Mouse (Mus musculus) megakaryocyte-erythroid progenitor cell, adult 5-6 weeks (primary cell): Measurements from ENCODE around the gene A930017K11Rik. TPM values are rescaled to one million over a fixed set of nuclear protein-coding genes. Genes with fewer than 3 reads are reported as not detected.

Experiments
- ATAC-seq: replicated peaks from 2 replicates; pipeline ENCODE4 v1.8.0; 2016; ENCODE audit warnings: mild to moderate bottlenecking, inconsistent platforms; ENCODE audit not compliant: severe bottlenecking, poor library complexity, low FRiP score, low TSS enrichment
- total RNA-seq, 2 experiments: library from RNA; stranded (forward) in 1 of 2; stranded (reverse) in 1 of 2; fragments of 200-1000, 215-1000 nt in 1 of 2; fragments of >200 nt in 1 of 2; fragmentation: Nextera tagmentation in 1 of 2; gene quantifications; 2 replicates each; pipeline ENCODE4 v1.2.3; 2014 to 2017

A930017K11Rik gene
- total RNA-seq, 2 experiments from 2014 or later: 0.05 TPM; not detected in 1

DNA sequence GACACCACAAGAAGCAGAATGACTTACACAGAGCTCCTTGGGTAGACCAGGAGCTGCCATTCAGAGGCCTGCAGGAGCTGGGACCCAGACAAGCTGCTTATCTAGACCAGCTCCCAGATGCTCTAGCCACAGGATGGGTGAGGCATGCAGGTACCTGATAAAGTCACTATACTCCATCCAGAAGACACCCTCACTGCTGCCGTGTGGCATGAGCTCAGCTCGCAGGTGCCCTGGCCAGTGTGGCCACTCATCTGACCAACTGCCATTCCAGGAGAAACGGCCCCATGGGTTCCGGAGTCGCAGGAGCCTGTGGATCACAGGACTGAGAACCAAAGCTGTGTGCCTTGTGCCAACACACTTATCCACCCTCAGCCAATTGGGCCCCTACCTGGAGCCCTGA is 9.2 kb upstream of the A930017K11Rik start:
- peak; percentile 86 for ATAC-seq

DNA sequence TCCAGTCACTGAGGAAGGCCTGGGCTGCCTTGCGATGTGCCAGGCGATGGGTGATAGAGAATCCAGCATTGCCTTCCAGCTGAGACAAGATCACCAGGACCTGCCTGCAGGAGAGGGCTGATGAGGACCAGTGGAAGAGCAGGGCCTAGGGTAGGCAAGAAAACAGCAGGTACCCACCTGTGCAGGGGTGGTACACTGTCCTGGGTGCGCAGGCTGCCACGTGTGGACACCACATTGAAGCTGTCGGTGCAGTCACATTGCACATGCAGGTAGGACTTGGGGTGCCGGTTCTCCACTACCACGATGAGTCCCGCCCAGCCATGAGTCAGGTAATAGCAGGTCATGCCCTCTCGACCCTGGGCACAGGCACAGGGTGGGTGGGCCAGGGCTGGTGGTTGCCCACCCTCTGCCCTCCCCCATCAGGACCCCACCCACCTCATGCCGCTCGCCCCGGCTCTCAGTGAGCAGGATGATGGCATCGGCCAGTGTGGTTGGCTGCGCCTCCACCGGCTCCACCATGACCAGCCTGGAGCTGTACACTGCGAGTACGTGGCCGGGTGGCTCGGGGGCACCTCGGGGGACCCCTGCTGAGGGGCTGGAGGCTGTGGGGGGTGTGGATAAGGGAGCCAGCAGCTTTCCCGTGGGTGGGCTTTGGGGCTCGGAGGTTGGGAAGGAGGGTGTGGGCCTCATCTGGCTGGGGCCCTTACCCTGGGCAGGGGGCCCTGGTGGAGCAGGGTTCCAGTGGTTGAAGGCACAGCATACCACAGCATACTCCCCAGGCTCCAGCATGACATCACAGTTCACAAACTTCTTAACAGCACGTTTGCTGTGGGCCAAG is 7.5 kb upstream of the A930017K11Rik start:
- ATAC-seq: no peak

DNA sequence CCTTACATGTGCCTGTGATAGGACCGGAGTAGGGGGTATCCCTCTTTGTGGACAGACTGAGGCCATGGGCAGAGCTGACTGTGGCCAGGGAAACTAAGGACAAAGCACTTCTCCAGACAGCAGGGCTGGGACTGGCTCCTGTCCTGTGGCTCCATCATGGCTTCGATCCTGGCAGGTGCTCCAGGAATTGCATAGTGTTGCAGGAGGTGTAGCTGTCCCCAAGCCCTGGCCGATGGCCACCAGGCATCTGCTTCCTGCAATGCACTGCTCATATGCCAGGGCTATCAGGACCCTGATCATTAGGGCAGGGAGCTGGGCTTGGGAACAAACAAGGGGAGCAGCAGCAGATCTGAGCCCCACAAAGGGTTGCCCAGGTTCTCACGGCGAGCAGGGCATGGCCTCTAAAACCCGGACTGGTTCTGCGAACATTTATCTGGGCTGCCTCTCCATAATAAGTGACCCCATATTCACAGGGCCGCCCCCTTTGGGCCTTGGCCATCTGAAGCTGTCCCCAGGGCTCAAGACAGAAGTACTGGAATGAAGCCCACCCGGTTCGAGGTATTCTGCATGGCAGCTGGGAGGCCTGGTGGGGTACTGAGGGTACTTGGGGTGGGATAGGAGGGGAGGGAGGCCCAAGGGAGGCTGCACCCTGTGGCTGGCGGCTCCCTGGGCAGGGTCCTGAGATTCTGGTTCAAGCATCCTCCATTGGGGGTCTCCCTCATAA is 6.6 kb upstream of the A930017K11Rik start:
- no peak for ATAC-seq

DNA sequence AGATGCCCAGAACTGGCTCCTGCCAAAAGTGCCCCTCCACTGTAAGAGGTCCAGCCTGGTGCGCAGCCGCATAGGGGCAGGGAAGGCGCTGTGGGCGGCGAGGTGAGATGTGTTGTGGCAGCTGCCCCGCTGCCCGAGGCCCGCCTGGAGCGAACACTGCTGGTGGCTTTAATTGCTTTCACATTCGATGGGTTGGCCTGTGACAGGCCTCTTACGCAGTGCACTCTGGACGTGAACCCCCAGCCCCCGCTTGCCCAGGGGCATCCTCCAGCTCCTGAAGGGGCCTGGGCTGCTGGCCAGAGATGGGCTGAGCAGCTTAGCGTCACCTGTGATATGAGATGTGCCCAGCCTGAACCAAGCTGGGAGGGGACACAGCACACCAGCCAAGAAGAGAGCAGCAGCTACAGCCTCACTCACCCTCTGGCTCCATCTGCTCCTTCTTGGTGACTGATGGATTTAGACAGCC is 5.3 kb upstream of the A930017K11Rik start:
- no peak for ATAC-seq

DNA sequence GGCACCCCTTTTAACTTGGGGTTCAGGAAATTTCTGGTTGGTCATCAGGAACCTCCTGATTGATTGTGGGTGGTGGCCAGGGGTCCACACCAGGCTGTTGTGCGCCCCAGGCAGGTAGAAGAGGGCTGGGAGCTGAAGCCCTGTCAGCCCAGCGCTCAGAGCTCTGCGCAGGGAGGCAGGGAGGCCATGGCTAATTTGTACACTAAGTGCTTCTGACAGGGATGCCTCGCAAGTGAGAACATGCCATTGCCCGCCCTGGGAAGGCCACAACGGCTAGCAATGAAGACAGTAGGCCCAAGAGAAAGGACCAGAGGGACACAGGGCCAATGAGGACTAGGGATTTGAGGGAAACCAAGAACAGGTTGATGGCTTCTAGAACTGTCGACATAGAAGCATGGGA is 4.3 kb upstream of the A930017K11Rik start:
- ATAC-seq: no peak

DNA sequence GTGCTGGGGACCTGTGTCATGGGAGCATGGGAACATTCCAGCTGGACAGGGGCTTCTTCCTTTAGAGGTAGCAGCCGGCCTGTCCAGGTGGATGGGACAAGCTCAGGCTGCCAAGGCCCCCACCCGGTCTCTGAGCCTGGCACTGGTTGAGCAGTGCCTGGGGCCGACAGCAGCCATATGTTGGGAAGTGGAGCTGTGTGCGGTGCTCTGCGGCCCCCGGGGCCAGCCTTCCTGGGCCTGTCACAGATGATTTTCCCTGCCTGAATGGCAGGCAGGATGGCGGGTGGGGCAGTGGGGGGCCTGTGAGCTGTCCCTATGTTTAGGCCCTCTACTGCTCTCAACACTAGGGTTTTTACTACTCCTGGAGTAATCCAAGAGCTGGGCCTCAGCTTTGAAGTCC is 3.8 kb upstream of the A930017K11Rik start:
- ATAC-seq: no peak

DNA sequence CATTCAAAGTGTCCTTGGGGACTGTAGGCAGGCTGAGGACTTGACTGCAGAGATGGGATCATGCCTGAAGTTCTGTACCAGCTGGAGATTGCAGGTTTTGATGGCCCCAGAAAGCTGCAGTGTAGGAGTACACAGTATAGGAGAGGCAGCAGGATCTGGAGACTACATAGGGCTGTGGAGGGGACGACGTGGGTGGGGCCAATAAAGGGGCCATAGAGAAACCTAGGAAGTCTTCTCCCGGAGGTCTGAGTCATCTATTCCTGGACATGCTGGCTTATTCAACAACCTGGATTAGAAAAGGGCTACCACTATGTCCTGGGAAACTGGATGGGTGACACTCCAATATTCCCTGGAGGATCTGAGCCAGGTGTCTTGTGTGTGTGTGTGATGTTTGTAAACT is 3.4 kb upstream of the A930017K11Rik start:
- no peak for ATAC-seq

DNA sequence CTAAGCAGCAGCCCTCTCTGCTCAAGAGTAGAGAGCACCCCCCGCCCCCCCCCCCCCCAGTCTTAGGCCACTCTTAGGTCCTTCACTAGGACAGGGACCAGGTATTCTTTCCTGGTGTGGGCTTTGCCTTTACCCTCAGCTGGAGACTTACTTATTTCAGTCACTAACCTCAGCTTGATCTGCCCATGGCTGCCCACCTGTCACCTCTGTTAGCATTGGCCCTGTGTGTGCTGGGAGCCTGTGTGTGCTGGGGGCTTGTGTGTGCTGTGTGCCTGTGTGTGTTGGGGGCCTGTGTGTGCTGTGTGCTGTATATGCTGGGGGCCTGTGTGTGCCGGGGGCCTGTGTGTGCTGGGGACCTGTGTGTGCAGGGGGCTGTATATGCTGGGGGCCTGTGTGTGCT is 2.3 kb upstream of the A930017K11Rik start:
- ATAC-seq: no peak

DNA sequence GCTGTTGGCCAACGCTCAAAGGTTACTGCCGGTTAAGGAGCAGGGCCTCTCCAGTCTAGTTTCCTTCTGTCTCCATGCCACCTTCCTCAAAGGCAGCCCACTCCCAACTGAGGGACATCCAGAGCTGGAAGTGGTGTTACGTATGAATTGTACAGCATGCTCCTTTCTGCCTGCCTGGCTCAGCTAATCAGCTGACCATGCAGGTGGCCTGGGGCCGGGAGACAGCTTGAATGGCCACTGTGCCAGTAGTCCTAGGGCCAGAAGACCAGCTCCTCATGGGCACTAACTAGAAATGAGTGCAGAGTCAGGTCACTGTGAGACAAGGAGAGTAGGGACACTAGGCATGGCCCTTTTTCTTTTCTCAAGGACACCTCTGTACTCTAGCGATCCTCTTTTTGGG is 796 bp upstream of the A930017K11Rik start:
- ATAC-seq: no peak

DNA sequence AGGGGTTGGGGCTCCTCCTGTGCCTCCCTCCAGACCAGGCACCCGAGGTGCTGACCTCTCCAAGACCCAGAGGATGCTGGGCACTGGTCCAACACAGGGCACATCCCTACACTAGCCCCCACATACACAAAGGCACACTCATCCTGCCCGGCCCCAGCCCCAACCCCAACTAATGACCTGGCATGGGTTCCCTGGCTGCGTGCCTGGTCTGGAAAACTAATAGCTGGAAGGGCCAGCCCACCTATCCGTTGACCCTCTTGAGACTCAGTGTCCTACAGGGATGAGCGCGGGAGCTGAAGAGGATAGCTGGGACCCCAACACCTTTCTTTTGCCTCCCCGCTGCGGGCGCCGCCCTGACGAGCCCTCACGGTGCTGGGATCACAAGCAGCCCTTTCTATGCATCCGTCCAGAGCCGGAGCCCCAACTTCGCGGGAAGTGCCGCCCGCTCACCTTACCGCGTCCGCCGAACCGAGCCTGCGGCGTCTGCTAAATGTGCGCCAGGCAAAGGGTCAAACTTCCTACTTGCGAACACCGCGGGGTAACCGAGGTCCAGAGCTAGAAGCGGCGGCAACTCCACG is 1.1 kb downstream of the A930017K11Rik start:
- no peak for ATAC-seq

DNA sequence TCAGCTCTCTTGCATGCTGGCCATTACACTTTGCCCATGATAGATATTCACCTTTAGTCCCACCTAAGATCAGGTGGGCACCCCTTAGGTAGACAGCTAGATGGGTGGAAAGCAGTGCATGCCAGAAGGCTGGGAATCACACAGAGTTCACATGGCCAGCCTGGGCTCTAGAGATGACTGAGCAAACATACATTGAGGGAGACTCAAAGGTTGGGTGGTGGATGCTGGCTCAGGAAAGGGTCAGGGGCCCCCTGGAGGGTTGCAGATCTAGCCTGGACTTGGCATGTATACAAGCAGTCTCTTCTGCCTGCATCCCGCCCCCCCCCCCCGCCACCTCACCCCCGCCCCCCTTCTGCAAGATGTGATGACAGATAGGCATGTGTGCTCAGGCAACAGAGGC is 1.7 kb downstream of the A930017K11Rik start:
- ATAC-seq: no peak

DNA sequence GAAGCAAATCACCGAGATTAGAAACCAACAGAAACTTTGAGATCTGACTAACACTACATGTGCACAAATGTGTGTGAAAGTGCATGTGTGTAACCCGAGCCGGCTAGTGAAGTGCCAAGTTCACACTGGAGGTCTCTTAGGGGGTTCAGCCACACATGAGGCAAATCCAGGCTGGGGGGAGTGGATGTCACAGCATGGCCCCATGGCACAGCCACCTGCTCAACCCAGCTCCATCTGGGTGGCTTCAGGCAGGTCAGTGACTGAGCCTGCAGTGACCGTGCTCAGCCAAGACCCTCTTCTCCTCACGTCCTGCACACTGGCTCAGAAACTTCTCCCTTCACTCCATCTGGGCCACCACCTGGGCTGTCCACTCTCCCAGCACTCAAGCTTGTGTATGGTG is 2.4 kb downstream of the A930017K11Rik start:
- no peak for ATAC-seq

DNA sequence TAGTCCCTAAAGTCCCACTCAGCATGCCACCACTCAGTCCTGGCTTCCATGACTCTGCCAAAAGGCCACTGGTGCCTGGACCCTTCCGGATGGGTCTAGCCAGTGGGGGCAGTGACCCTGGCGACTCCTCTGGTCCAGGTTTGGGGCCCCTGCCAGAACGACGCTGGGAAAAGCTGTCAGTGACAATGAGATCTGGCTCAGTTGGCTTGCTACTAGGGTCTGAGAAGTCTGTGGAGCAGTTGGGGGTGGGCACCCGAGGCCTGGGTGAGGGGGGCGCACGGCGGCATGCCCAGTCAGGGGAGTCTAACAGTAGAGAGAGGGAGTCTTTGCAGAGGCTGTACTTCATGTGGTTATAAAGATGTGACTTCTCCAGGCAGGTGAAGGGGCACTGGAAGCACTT is 4.3 kb downstream of the A930017K11Rik start:
- no peak for ATAC-seq

DNA sequence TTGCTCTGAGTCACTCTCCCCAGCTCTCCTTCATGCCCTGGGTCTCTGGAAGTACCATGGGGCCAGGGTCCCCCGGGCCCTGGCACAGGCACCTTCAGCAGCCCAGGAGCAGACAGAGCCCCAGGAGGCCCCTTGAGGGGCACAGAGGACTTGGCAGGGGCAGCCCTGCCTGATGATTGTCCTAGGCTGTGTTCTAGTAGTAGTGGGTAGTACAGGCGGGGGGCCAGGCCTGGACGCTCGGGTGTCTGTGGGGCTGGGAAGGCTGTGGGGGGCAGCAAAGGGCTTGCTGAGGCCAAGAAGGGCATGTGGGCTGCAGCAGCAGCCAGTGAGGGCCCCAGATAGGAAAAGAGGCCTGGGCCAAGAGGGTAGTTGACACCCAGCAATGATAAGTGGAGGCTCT is 4.8 kb downstream of the A930017K11Rik start:
- ATAC-seq: no peak

DNA sequence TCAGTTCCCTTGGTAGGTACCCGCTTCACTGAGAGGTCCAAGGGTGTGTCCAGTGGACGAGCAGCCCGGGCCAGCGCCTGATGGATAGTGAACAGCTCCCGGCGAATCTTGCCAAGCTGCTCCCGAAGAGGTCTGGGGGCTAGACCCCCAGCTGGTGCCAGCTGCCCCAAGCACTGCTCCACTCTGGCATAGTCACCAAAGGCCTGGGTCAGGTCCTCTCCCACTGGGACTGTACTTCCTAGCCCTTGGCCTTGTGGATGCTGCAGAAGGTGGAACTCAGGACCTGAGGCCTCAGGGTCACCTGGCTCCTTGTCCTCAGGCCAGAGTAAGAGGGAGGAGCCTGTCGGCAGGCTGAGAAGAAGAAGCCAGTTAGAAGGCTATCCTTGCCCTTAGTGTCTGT is 5.5 kb downstream of the A930017K11Rik start:
- no peak for ATAC-seq

DNA sequence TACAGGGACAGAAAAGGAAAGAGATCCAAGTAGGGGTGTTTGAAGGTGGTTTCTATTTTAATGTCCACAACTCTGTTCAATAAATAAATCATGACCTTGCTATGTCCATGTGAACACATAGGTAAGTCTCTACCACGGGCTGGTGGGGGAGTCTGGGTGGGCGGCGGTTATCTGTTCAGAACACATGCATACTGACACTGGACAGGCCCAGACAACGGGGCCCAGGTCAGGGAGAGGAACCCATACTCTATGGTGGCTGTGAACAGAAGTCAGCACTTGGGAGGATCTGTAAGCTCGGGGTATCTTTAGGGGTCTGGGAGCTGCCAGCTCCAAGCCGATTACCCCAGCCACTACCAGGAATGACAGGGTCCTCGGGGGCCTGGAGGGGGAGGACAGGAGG is 6.0 kb downstream of the A930017K11Rik start:
- ATAC-seq: no peak

DNA sequence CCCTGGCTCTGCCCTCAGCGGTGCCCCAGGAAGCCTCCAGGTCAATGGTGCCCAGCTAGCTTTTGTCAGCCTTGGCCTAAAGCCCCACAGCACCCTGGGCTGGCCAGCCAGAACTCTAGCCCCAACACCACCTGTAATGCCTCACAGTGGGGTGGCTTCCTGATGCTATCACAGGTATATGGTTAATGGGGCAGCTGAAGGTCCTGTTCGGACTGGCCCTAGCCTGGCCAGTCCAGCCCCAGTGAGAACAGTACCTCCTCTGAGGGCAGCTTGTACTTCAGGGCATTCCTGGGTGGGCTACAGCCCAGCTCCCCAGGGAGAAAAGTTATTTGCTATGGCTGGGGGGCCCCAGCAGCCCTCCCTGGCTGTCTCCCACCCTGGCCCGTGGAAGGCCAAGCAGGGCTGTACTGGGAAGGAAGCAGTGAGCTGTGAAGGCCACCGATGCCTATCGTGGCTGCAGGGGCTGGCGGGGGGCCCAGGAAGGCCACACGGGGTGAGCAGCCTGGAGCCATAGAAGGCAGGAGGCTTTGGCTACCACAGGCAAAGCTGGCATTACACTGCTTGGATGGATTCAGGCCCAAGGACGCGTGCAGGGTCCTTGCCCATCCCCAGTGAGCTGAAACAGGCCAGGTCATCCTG is 6.7 kb downstream of the A930017K11Rik start:
- no peak for ATAC-seq

DNA sequence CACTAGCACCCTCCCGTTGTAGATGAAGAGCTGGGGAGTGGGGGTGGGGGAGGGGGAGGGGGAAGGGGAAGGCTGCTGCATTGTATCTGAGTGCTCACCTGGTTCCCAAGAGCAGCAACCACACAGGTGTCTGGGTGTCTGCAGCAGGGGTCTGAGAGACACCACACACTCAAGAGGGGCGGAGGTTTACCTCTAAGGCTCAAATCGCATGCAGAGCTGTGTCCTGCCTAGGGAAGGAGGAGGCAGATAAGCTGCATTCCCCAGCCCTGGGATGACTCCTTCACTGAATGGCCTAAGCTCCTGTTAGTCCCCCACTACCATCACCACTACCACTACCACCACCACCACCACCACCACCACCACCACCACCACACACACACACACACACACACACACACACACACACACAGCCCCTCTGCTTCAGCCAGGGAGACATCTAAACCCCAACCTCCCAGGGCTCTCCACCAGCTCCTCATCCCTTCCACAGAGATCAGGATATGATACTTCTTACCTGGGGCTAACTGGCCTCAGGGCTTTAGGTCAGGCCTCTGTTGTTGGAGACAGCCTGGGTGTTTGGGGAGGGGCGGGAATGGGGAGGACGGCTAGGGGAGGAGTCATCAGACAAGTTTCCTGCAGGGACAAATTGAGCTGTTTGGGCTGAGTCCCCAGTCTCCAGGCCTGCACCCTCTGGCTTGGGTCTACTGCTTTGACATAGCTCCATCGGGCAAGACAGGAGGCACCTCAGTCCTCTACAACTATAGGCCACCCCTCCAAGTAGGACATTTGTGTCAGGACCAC is 7.8 kb downstream of the A930017K11Rik start, which contains the start of the genes Pigq and Nhlrc4:
TSS of gene Pigq (minus strand) at position 571 of the 798 bp plus-strand sequence.
TSS of gene Nhlrc4 (minus strand) at position 596 of the 798 bp plus-strand sequence.
- no peak for ATAC-seq

DNA sequence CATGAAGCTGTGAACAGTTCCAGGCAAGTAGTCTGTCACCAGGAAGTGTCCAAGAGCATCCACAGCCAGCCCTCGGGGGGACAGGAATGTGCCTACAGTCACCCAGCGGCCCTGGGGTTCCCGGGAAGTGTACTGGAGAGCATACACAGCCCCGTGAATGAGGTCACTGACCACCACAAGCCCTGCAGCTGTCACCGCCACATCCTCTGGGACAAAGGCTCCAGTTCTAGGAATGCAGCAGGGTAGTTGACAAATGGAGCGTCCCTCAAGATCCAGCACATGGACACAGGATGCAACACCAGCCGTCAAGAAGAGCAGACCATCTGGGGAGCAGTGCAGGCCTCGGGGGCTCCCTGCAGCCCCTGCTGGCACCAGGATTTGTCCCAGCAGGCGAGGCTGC is 8.6 kb downstream of the A930017K11Rik start:
- ATAC-seq: no peak
